Mouse (Mus musculus) kidney, embryonic 15.5 days (tissue): ENCODE measurements at regions not wholly inside any gene's neighbourhood (a gene's known extent, or its start where the extent isn't known, plus 50 kb on each side); places are given as distances from the start of the nearest gene placed in this dataset.

Source experiments
- ATAC-seq: fragments of 200-750 bp; cut with Nextera tagmentation; replicated peaks from 2 replicates; pipeline ENCODE4 v1.8.0; 2017; ENCODE audit warnings: moderate TSS enrichment; ENCODE audit not compliant: low FRiP score
- H3K27ac ChIP-seq: fragments of 300-500 bp; sonication (generic); 2 replicates; pipeline ENCODE4 v1.5.1; 2015; ENCODE audit warnings: mild to moderate bottlenecking, inconsistent platforms
- H3K27me3 ChIP-seq: fragments of 300-500 bp; sonication (generic); 2 replicates; pipeline ENCODE4 v1.6.1; 2015; ENCODE audit warnings: inconsistent platforms
- H3K36me3 ChIP-seq: fragments of 300-500 bp; sonication (generic); 2 replicates; pipeline ENCODE4 v1.6.1; 2015; ENCODE audit warnings: inconsistent platforms
- H3K4me1 ChIP-seq: fragments of 300-500 bp; sonication (generic); 2 replicates; pipeline ENCODE4 v1.6.1; 2015; ENCODE audit warnings: inconsistent platforms
- H3K4me2 ChIP-seq: fragments of 300-500 bp; sonication (generic); 2 replicates; pipeline ENCODE4 v1.6.1; 2015; ENCODE audit warnings: moderate library complexity, mild to moderate bottlenecking, inconsistent platforms
- H3K4me3 ChIP-seq: fragments of 300-500 bp; sonication (generic); replicated peaks from 2 replicates; pipeline ENCODE4 v1.5.1; 2015; ENCODE audit warnings: mild to moderate bottlenecking, inconsistent platforms
- H3K9ac ChIP-seq: fragments of 300-500 bp; sonication (generic); 2 replicates; pipeline ENCODE4 v1.6.1; 2015; ENCODE audit warnings: mild to moderate bottlenecking, inconsistent platforms
- H3K9me3 ChIP-seq: fragments of 300-500 bp; sonication (generic); replicated peaks from 2 replicates; pipeline ENCODE4 v1.6.1; 2016; ENCODE audit warnings: inconsistent platforms
- WGBS: fragments of 180-500 bp; shearing (Covaris S2); methylation state at CpG from one replicate; pipeline ENCODE4 v1.1.7; 2015; ENCODE audit warnings: mixed read lengths; 5-methylcytosine and 5-hydroxymethylcytosine counted together

DNA sequence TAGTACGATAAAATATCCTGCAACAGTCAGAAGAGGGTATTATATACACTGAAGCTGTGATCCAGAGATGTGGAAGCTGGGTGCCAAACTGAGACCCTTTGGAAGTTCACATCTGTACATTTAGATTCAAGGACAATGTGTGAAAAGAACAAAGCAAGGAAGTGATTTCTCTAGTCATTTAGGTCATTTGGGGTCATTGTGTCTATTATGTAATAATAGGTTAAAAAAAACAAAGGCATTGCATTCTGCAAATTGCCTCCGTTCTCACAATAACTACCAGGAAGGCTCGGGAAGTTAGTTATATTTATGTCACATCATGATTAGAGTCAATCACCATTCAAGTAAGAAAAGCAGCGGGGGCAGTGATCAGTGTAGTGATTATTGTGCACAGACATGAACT lies 563.3 kb downstream of the Trim52 start:
- H3K36me3 ChIP-seq, result no peaks in the 10 kb centered on the region
- no peaks in the 10 kb centered on the region for H3K9me3 ChIP-seq
- H3K27ac ChIP-seq, result no peak overlapping the region
- H3K4me2 ChIP-seq, result no peak overlapping the region
- WGBS, result 52% methylated on average over 4 of the region's 4 CpGs
- no peak overlapping the region for H3K9ac ChIP-seq
- no peaks in the 10 kb centered on the region for H3K4me1 ChIP-seq
- no peak overlapping the region for H3K4me3 ChIP-seq
- no peak for ATAC-seq
- H3K27me3 ChIP-seq, result no peaks in the 10 kb centered on the region

DNA sequence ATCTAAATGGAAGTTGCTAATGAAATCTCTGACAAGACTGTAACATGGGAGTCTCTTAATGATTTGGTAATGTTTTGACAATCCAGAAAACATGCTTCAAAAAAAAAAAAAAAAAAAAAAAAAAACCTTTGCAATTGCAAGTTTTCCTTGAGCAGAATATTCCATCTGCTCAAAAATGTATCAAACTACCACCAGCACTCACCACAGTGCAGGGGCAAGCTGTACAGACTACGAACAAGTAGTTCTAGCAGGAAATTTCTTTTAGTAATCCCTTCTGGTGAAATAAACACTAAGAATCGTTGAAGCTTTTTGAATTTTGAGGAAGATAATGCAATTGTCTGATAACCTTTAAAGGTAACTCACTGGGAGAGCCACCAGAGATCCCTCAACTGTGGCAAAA lies 572.0 kb downstream of the Trim52 start:
- no peaks in the 10 kb centered on the region for H3K9me3 ChIP-seq
- H3K4me2 ChIP-seq, result no peak overlapping the region
- no peak overlapping the region for H3K4me3 ChIP-seq
- 75% methylated on average over 2 of the region's 2 CpGs for WGBS
- H3K27me3 ChIP-seq, result no peaks in the 10 kb centered on the region
- H3K4me1 ChIP-seq, result no peaks in the 10 kb centered on the region
- no peak for ATAC-seq
- no peak overlapping the region for H3K9ac ChIP-seq
- H3K36me3 ChIP-seq, result no peaks in the 10 kb centered on the region
- no peak overlapping the region for H3K27ac ChIP-seq

DNA sequence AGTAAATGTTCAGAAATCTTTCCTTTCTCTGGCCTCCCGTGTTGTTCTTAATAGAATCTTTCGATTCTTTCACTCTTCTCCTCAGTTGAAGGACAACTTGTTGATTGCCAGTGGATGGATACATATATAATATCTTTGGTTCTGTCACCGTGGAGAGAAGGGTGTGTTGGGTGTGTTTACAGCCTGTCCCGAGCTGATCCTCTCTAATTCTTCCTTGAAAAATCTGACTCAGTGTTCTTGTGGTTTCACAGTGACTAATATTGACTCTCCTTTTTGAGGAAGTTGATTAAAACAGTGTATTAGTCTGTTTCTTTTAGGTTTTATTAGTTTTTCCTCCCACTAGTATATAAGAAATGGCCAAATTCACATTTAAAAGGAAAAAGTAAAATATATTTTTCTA lies 575.2 kb downstream of the Trim52 start:
- Histone ChIP-seq H3K9me3 (no peaks in the 10 kb centered on the region), H3K4me1 (no peaks in the 10 kb centered on the region), H3K27ac (no peak overlapping the region), H3K36me3 (no peaks in the 10 kb centered on the region), H3K27me3 (no peaks in the 10 kb centered on the region), H3K9ac (no peak overlapping the region), H3K4me2 (no peak overlapping the region), H3K4me3 (no peak overlapping the region)
- ATAC-seq, result no peak
- 84% methylated on average over 4 of the region's 4 CpGs for WGBS

DNA sequence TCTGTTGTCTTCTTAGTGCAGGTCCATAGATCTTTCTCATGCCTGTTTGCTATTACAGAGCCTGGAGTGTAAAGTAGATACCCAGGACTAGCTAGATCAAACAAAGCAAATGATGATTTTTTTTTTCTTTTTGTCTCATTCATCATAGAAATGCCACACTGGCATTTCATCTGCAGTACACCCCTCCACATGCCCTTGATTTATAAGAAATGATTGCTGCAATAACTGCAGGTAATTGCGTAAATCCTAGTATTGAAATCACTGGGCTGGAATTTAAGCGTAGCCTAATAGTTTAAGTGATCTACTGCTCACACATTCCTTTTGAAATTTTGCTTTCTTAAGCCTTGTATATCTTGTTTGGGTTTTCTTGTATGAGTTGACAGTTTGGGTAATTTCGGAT lies 581.4 kb downstream of the Trim52 start:
- Histone ChIP-seq H3K27ac (no peak overlapping the region), H3K9ac (no peak overlapping the region), H3K36me3 (no peaks in the 10 kb centered on the region), H3K4me3 (no peak overlapping the region), H3K4me1 (no peaks in the 10 kb centered on the region), H3K27me3 (no peaks in the 10 kb centered on the region), H3K9me3 (no peaks in the 10 kb centered on the region), H3K4me2 (no peak overlapping the region)
- WGBS, result 61% methylated on average over 3 of the region's 3 CpGs
- ATAC-seq, result no peak

DNA sequence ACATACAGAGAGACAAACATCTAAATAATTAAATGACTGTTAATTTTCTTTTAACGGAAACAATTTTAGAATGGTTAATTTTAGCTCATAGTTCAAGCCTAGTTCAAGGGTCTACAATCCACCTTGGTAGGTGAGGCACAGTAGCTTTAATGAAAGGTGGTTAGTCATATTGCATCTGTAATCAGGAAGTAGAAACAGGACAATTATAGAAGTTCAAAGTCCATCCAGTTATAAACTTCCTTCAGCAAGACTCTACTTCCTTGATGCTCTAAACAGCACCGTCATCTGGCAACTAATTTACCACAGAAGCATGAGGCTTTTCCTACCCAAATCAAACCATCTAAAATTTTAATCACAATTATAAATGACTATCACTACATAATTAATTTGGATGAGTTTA lies 608.0 kb downstream of the Trim52 start:
- 77% methylated on average over 2 of the region's 2 CpGs for WGBS
- Histone ChIP-seq H3K36me3 (no peaks in the 10 kb centered on the region), H3K27me3 (no peaks in the 10 kb centered on the region), H3K9ac (no peak overlapping the region), H3K27ac (no peak overlapping the region), H3K4me3 (no peak overlapping the region), H3K4me2 (no peak overlapping the region), H3K9me3 (no peaks in the 10 kb centered on the region), H3K4me1 (no peaks in the 10 kb centered on the region)
- ATAC-seq, result no peak

DNA sequence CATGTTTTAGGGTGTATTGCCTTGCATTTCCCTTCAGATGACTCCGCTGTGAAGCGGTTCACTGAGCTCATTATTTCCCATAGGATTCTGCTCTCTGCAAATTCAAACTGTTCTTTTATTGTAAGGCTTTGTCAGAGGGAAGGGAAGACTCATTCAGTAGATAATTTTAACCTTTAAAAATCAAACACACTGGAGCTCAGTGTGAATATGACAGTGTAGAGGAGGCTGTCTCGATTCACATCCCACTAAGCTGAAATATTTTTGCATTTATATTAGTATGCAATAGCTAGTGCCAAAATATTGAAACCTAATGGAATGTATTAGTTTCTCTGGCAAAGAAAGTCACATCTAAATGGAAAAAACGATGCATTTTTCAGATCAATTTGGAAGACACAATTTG lies 627.8 kb downstream of the Trim52 start:
- Histone ChIP-seq H3K4me1 (no peaks in the 10 kb centered on the region), H3K27ac (no peak overlapping the region), H3K9me3 (no peaks in the 10 kb centered on the region), H3K9ac (no peak overlapping the region), H3K4me3 (no peak overlapping the region), H3K36me3 (no peaks in the 10 kb centered on the region), H3K27me3 (no peaks in the 10 kb centered on the region), H3K4me2 (no peak overlapping the region)
- WGBS, result 83% methylated on average over 4 of the region's 4 CpGs
- ATAC-seq, result no peak

DNA sequence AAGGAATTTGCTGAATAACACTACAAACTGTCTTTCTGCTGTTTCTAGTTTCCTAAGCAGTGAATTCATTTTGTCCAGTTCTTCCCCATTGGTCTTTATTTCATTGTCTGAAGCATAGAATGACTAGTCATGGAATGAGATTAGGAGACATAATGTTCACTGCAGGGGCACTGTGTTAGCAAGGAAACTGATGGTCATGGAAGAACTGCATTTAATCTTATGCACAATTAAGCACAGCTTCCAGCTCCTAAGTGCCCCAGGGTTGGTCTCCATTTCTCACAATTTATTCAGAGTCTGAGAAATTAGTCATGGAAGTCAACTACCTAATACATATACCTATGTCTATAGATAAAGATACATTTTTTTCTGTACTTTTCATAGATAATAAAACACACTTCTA lies 634.9 kb downstream of the Trim52 start:
- Histone ChIP-seq H3K27me3 (no peaks in the 10 kb centered on the region), H3K9ac (no peak overlapping the region), H3K36me3 (no peaks in the 10 kb centered on the region), H3K4me3 (no peak overlapping the region), H3K4me2 (no peak overlapping the region), H3K9me3 (no peaks in the 10 kb centered on the region), H3K27ac (no peak overlapping the region), H3K4me1 (no peaks in the 10 kb centered on the region)
- ATAC-seq, result no peak

DNA sequence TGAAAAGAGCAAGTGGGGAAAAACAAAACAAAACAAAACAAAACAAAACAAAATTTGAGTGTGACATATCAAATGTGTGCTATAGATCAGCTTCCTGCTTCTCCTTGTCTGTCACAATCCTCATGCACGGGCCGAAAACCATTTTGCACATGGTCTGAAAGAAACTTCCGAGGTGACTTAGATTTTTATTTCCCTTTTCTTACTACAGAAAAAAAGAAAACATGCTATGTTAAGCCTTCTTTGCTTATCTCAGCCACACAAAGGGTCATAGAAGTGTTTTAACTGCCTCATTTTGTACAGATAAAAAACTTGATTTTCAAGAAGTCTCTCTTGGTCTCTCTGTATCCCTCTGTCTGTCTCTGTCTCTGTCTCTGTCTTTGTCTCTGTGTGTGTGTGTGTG lies 654.2 kb downstream of the Trim52 start:
- WGBS, result 84% methylated on average over 3 of the region's 3 CpGs
- no peak overlapping the region for H3K4me2 ChIP-seq
- H3K36me3 ChIP-seq, result no peaks in the 10 kb centered on the region
- H3K27me3 ChIP-seq, result no peaks in the 10 kb centered on the region
- ATAC-seq, result no peak
- H3K9ac ChIP-seq, result no peak overlapping the region
- no peaks in the 10 kb centered on the region for H3K9me3 ChIP-seq
- H3K27ac ChIP-seq, result no peak overlapping the region
- no peak overlapping the region for H3K4me3 ChIP-seq
- H3K4me1 ChIP-seq, result no peaks in the 10 kb centered on the region

DNA sequence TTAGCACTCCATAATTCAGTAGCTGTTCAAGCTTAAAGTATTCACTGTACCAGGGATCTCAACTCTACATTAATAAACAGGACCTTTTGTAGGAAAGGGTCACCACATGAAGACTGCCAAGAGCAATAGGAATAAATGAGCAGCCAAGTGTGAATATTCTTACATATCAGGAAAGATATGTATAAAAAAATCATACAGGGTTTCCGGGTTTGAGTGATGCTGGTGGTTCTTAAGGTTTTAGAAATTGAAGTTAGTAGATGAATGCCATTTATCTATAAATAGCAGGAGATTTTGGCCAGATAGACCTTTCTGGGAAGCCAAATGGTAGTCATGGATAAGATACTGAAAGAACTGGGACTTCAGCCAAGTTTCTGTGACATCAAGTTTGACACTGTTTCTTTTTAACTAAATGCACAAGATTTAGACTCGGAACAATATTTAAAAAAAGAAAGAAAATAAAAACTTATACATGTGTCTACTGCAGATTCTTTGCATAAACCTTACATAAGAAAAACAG lies 657.1 kb downstream of the Trim52 start:
- Histone ChIP-seq H3K27ac (no peak overlapping the region), H3K4me2 (no peak overlapping the region), H3K4me1 (no peaks in the 10 kb centered on the region), H3K9ac (no peak overlapping the region), H3K9me3 (no peaks in the 10 kb centered on the region), H3K27me3 (no peaks in the 10 kb centered on the region), H3K4me3 (no peak overlapping the region), H3K36me3 (no peaks in the 10 kb centered on the region)
- ATAC-seq, result no peak
- 69% methylated on average over 2 of the region's 2 CpGs for WGBS

DNA sequence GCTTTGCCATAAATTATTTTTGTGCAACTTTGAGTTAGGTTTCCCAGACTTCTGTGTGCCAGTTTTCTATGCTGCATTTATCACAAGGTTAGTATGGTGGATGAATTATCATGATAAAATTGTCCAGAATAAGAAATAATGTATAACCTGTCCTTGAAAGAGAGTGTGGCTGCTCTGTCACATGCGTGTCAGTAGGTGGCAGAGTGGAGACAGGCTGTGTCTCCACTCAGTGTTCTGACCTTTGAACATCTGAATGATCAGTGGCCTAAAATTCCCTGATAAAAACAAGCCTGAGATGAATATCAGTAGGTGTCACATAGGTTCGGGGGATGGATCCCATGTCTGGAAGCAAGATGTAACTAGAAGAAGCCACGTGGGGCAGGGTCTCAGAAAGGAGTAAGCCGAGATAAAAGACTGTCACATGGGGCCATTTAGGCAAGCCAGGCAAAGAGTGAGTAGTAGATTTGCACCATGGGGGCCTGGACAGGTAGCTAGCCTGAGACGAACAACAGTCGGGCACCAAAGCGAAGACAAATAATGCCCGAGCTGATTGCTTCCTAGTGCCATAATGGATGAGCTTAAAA lies 660.0 kb downstream of the Trim52 start:
- H3K9me3 ChIP-seq, result no peaks in the 10 kb centered on the region
- H3K36me3 ChIP-seq, result no peaks in the 10 kb centered on the region
- H3K4me2 ChIP-seq, result no peak overlapping the region
- H3K27ac ChIP-seq, result no peak overlapping the region
- no peak overlapping the region for H3K4me3 ChIP-seq
- WGBS, result 77% methylated on average over 8 of the region's 8 CpGs
- peak; percentile 36 for ATAC-seq
- no peaks in the 10 kb centered on the region for H3K4me1 ChIP-seq
- no peak overlapping the region for H3K9ac ChIP-seq
- no peaks in the 10 kb centered on the region for H3K27me3 ChIP-seq
